Comparison of ENCODE assay signal across 27 mouse cellular contexts in the genomic region with DNA sequence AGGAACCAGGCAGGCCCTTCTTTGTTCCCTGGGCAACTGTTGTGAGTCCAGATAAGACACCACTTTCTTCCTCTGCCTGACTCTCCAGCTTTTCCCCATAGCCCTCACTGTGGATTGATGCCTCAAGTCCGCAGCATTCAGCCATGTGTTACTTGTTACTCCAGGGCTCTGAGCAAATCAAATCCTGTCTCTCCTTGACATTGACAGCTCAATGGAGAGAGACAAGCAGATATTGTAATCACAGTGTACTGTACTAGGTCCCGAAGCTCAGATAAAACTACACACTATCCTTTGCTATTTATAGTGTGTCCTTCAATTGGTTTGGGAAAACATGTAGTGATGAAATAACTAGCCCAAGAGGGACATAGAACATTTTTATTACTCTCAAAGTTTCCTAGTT.
DNase-seq lines count a peak whose midpoint lies in the region; ATAC-seq lines count a peak whose summit lies in the region.
"Had no signal": no experiment of that assay in that cellular context is flagged by ENCODE, and none has a peak within 500 bp of the region (broad histone marks: within the 10 kb centered on the region; RNA-seq: fewer than 3 reads in every experiment).

No protein-coding gene starts in this region.

- no peaks in the 10 kb centered on the region for H3K27me3 ChIP-seq in heart, embryonic 15.5 days
- H3K27me3 ChIP-seq in heart, embryonic 10.5 days (ENCODE audit: insufficient read depth, poor library complexity, severe bottlenecking), result no peaks in the 10 kb centered on the region
- no peaks in the 10 kb centered on the region for H3K27me3 ChIP-seq in limb, embryonic 13.5 days
- H3K27me3 ChIP-seq in limb, embryonic 10.5 days (ENCODE audit: low read depth, poor library complexity, severe bottlenecking), result no peaks in the 10 kb centered on the region
- H3K27me3 ChIP-seq in embryonic facial prominence, embryonic 13.5 days, result no peaks in the 10 kb centered on the region
- H3K27me3 ChIP-seq: embryonic facial prominence, embryonic 15.5 days; forebrain, embryonic 12.5 days; heart, embryonic 13.5 days; liver, embryonic 15.5 days; midbrain, embryonic 12.5 days had no signal

- no peak overlapping the region for H3K4me3 ChIP-seq in heart, embryonic 15.5 days
- no peak overlapping the region for H3K4me3 ChIP-seq in heart, embryonic 10.5 days
- H3K4me3 ChIP-seq in limb, embryonic 13.5 days, result no peak overlapping the region
- no peak overlapping the region for H3K4me3 ChIP-seq in limb, embryonic 10.5 days
- no peak overlapping the region for H3K4me3 ChIP-seq in embryonic facial prominence, embryonic 13.5 days
- H3K4me3 ChIP-seq: embryonic facial prominence, embryonic 15.5 days; forebrain, embryonic 12.5 days; heart, embryonic 13.5 days; liver, embryonic 15.5 days; midbrain, embryonic 12.5 days had no signal

- WGBS in heart, embryonic 15.5 days, result 18% methylated on average over 2 of the region's 2 CpGs
- 25% methylated on average over 2 of the region's 2 CpGs for WGBS in heart, embryonic 10.5 days
- 45% methylated on average over 2 of the region's 2 CpGs for WGBS in limb, embryonic 13.5 days
- 79% methylated on average over 2 of the region's 2 CpGs for WGBS in limb, embryonic 10.5 days
- WGBS in embryonic facial prominence, embryonic 13.5 days, result 25% methylated on average over 2 of the region's 2 CpGs

- no peak overlapping the region for H3K27ac ChIP-seq in heart, embryonic 15.5 days
- no peak overlapping the region for H3K27ac ChIP-seq in heart, embryonic 10.5 days
- H3K27ac ChIP-seq in limb, embryonic 13.5 days, result no peak overlapping the region
- H3K27ac ChIP-seq in limb, embryonic 10.5 days, result no peak overlapping the region
- 0 out of 2 replicates have a peak overlapping the region, but pooled peaks have one; percentile 16 for H3K27ac ChIP-seq in embryonic facial prominence, embryonic 13.5 days
- H3K27ac ChIP-seq: embryonic facial prominence, embryonic 15.5 days; forebrain, embryonic 12.5 days; heart, embryonic 13.5 days; liver, embryonic 15.5 days; midbrain, embryonic 12.5 days had no signal

- 0 out of 2 replicates have a peak, but pooled peaks have one; percentile 55 for ATAC-seq in heart, embryonic 15.5 days (replicated peaks; ENCODE audit: insufficient number of reproducible peaks, insufficient read depth, low FRiP score, low read depth)
- ATAC-seq in limb, embryonic 13.5 days (ENCODE audit: low FRiP score, low read depth), result peak; percentile 32; the same call in 1 of the 2 replicates
- no peak for ATAC-seq in embryonic facial prominence, embryonic 13.5 days (ENCODE audit: insufficient number of reproducible peaks, insufficient read depth, low FRiP score, low TSS enrichment, low read depth)
- ATAC-seq: forebrain, postnatal 0 days; intestine, postnatal 0 days; Patski had no signal

- H3K36me3 ChIP-seq in heart, embryonic 15.5 days, result no peaks in the 10 kb centered on the region
- no peaks in the 10 kb centered on the region for H3K36me3 ChIP-seq in heart, embryonic 10.5 days
- no peaks in the 10 kb centered on the region for H3K36me3 ChIP-seq in limb, embryonic 13.5 days
- no peaks in the 10 kb centered on the region for H3K36me3 ChIP-seq in limb, embryonic 10.5 days
- H3K36me3 ChIP-seq in embryonic facial prominence, embryonic 13.5 days, result no peaks in the 10 kb centered on the region
- H3K36me3 ChIP-seq: embryonic facial prominence, embryonic 15.5 days; forebrain, embryonic 12.5 days; heart, embryonic 13.5 days; liver, embryonic 15.5 days; midbrain, embryonic 12.5 days had no signal

- DNase-seq in embryo, embryonic 10 days (ENCODE audit: low spot score), result peak; percentile 11
- no peak for DNase-seq in embryo, embryonic 10.5 days (ENCODE audit: low spot score)
- DNase-seq in heart, embryonic 10.5 days (ENCODE audit: low spot score), result no peak
- DNase-seq in limb, embryonic 10.5 days (ENCODE audit: low spot score), result no peak
- DNase-seq in lung, postnatal 4 days, result no peak
- DNase-seq: cerebellum, adult 2 months; cerebellum, postnatal 14 days; forebrain, postnatal 0 days; heart, postnatal 36 days; kidney, adult 9 months; kidney, postnatal 10 days; layer of hippocampus, postnatal 36 days; left cerebral cortex, postnatal 4 days; lung, embryonic 14.5 days; lung, postnatal 14 days; thymus, adult 2 months; thymus, postnatal 4 days had no signal

- H3K9me3 ChIP-seq in heart, embryonic 15.5 days (replicated peaks), result no peaks in the 10 kb centered on the region
- H3K9me3 ChIP-seq in heart, embryonic 10.5 days, result no peaks in the 10 kb centered on the region
- no peaks in the 10 kb centered on the region for H3K9me3 ChIP-seq in limb, embryonic 13.5 days
- no peaks in the 10 kb centered on the region for H3K9me3 ChIP-seq in limb, embryonic 10.5 days (replicated peaks)
- H3K9me3 ChIP-seq in embryonic facial prominence, embryonic 13.5 days, result no peaks in the 10 kb centered on the region
- H3K9me3 ChIP-seq: embryonic facial prominence, embryonic 15.5 days; forebrain, embryonic 12.5 days; liver, embryonic 15.5 days; midbrain, embryonic 12.5 days had no signal

- H3K4me1 ChIP-seq in heart, embryonic 15.5 days (replicated peaks), result peaks cover 11% of the 10 kb centered on the region; the same call in 1 of the 2 replicates
- peaks cover 3% of the 10 kb centered on the region; the same call in 1 of the 2 replicates for H3K4me1 ChIP-seq in heart, embryonic 10.5 days
- H3K4me1 ChIP-seq in limb, embryonic 13.5 days, result no peaks in the 10 kb centered on the region
- H3K4me1 ChIP-seq in limb, embryonic 10.5 days, result no peaks in the 10 kb centered on the region
- H3K4me1 ChIP-seq in embryonic facial prominence, embryonic 13.5 days, result peaks cover 8% of the 10 kb centered on the region
- H3K4me1 ChIP-seq: forebrain, embryonic 12.5 days; liver, embryonic 15.5 days; midbrain, embryonic 12.5 days had no signal

- no peak overlapping the region for H3K9ac ChIP-seq in heart, embryonic 15.5 days
- H3K9ac ChIP-seq in limb, embryonic 13.5 days, result no peak overlapping the region
- H3K9ac ChIP-seq in embryonic facial prominence, embryonic 13.5 days, result no peak overlapping the region
- H3K9ac ChIP-seq: embryonic facial prominence, embryonic 15.5 days; forebrain, embryonic 12.5 days; forebrain, postnatal 0 days; heart, embryonic 13.5 days; liver, embryonic 15.5 days; lung, embryonic 14.5 days; midbrain, embryonic 12.5 days had no signal

- H3K4me2 ChIP-seq in heart, embryonic 15.5 days, result no peak overlapping the region
- no peak overlapping the region for H3K4me2 ChIP-seq in limb, embryonic 13.5 days (replicated peaks)
- no peak overlapping the region for H3K4me2 ChIP-seq in embryonic facial prominence, embryonic 13.5 days
- H3K4me2 ChIP-seq: embryonic facial prominence, embryonic 15.5 days; forebrain, embryonic 12.5 days; heart, embryonic 13.5 days; liver, embryonic 15.5 days; lung, embryonic 14.5 days; midbrain, embryonic 12.5 days had no signal
